Mouse (Mus musculus) myocyte (in vitro differentiated cells): ENCODE results near the gene Palmd. TPM values are rescaled to one million over a fixed set of nuclear protein-coding genes. Genes with fewer than 3 reads are reported as not detected.

Experiments used
- H3K27me3 ChIP-seq: one replicate; pipeline ENCODE4 v1.6.1; 2011; ENCODE audit not compliant: control insufficient read depth, insufficient read depth, insufficient read length
- H3K36me3 ChIP-seq: one replicate; pipeline ENCODE4 v1.6.1; 2011; ENCODE audit not compliant: control insufficient read depth, insufficient read depth
- H3K4me2 ChIP-seq: one replicate; pipeline ENCODE4 v1.6.1; 2011; ENCODE audit warnings: low read depth, control low read depth
- H3K4me3 ChIP-seq: one replicate; pipeline ENCODE4 v1.5.1; 2011; ENCODE audit warnings: mild to moderate bottlenecking, control low read depth, moderate library complexity
- H3K79me2 ChIP-seq: one replicate; pipeline ENCODE4 v1.6.1; 2011; ENCODE audit not compliant: control insufficient read depth, insufficient read depth
- H3ac ChIP-seq: one replicate; pipeline ENCODE4 v1.6.1; 2011; ENCODE audit not compliant: control insufficient read depth, insufficient read length
- CEBPB ChIP-seq: IDR thresholded peaks from 2 replicates; pipeline ENCODE4 v1.6.1; 2011; ENCODE audit warnings: mild to moderate bottlenecking, moderate library complexity; ENCODE audit not compliant: poor library complexity, insufficient read depth, severe bottlenecking
- E2F4 ChIP-seq: IDR thresholded peaks from one replicate; pipeline ENCODE4 v1.6.1; 2011; ENCODE audit warnings: mild to moderate bottlenecking, control low read depth, moderate library complexity; ENCODE audit not compliant: insufficient read depth
- MAX ChIP-seq: IDR thresholded peaks from one replicate; pipeline ENCODE4 v1.6.1; 2011; ENCODE audit warnings: low read depth, mild to moderate bottlenecking, control low read depth
- MYOD1 ChIP-seq, 3 experiments: IDR thresholded peaks; one replicate each; pipeline ENCODE4 v1.6.1; 2011; ENCODE audit warnings: control low read depth in 2 of 3, low read depth in 2 of 3, mild to moderate bottlenecking in 2 of 3, moderate library complexity in 1 of 3; ENCODE audit not compliant: insufficient read length in 2 of 3, control insufficient read depth in 1 of 3
- MYOG ChIP-seq, 3 experiments: IDR thresholded peaks; one replicate each; pipeline ENCODE4 v1.6.1; 2011; ENCODE audit warnings: control low read depth in 2 of 3, low read depth in 2 of 3, mild to moderate bottlenecking in 2 of 3; ENCODE audit not compliant: insufficient read length in 2 of 3, control insufficient read depth in 1 of 3, insufficient read depth in 1 of 3
- POLR2A ChIP-seq: IDR thresholded peaks from one replicate; pipeline ENCODE4 v1.6.1; 2011; ENCODE audit warnings: low read depth, mild to moderate bottlenecking, control low read depth, moderate library complexity; ENCODE audit not compliant: insufficient read length
- POLR2AphosphoS2 ChIP-seq: IDR thresholded peaks from one replicate; pipeline ENCODE4 v1.6.1; 2011; ENCODE audit warnings: low read depth, control low read depth; ENCODE audit not compliant: insufficient read length
- REST ChIP-seq: IDR thresholded peaks from one replicate; pipeline ENCODE4 v1.6.1; 2011; ENCODE audit warnings: mild to moderate bottlenecking, control low read depth, moderate library complexity; ENCODE audit not compliant: insufficient read depth, insufficient read length
- SRF ChIP-seq: IDR thresholded peaks from one replicate; pipeline ENCODE4 v1.6.1; 2011; ENCODE audit warnings: low read depth; ENCODE audit not compliant: control insufficient read depth, insufficient read length
- TCF12 ChIP-seq: IDR thresholded peaks from one replicate; pipeline ENCODE4 v1.6.1; 2011; ENCODE audit warnings: mild to moderate bottlenecking, control low read depth; ENCODE audit not compliant: poor library complexity, insufficient read depth, severe bottlenecking
- TCF3 ChIP-seq: IDR thresholded peaks from one replicate; pipeline ENCODE4 v1.6.1; 2011; ENCODE audit warnings: low read depth, control low read depth; ENCODE audit not compliant: insufficient read length
- USF1 ChIP-seq: IDR thresholded peaks from one replicate; pipeline ENCODE4 v1.6.1; 2011; ENCODE audit warnings: low read depth, mild to moderate bottlenecking, control low read depth, moderate library complexity
- polyA plus RNA-seq: library from polyadenylated mRNA; unstranded; fragments of >200 nt; fragmentation: generic; extraction: Trizol; gene quantifications from one replicate; pipeline ENCODE4 v1.2.1, GENCODE M21; 2012; ENCODE audit warnings: missing spikeins

Gene Palmd
- polyA plus RNA-seq, 1 experiment, result 0.36 TPM

GRCm38 (mm10) chr3:116966800-116967199 is 2.0 kb downstream of the Palmd start:
- H3ac ChIP-seq, result no peak overlapping the region
- no peaks in the 10 kb centered on the region for H3K36me3 ChIP-seq
- no peaks in the 10 kb centered on the region for H3K79me2 ChIP-seq
- no peaks in the 10 kb centered on the region for H3K27me3 ChIP-seq
- no peak for TF ChIP-seq USF1
- TF ChIP-seq TCF3, result no peak
- TF ChIP-seq POLR2A, result no peak
- TF ChIP-seq MYOG (IDR thresholded peaks at IDR 0.05; ENCODE audit: control insufficient read depth in 1 of 3, insufficient read depth in 1 of 3, insufficient read length in 2 of 3, low read depth in 2 of 3), result peak in 2 of 3 experiments; percentile 66 to 90
- peak; percentile 69 for TF ChIP-seq CEBPB
- TF ChIP-seq MYOD1 (IDR thresholded peaks at IDR 0.05; ENCODE audit: control insufficient read depth in 1 of 3, insufficient read length in 2 of 3, low read depth in 2 of 3), result peak; percentile 46 to 84 (median 48)
- TF ChIP-seq SRF, result no peak
- TF ChIP-seq TCF12, result peak; percentile 62
- no peak for TF ChIP-seq MAX
- no peak for TF ChIP-seq E2F4
- no peak for TF ChIP-seq REST
- H3K4me2 ChIP-seq, result peak overlapping the region; percentile 57
- no peak overlapping the region for H3K4me3 ChIP-seq

- no peak overlapping the region for H3ac ChIP-seq
- no peaks in the 10 kb centered on the region for H3K27me3 ChIP-seq
- no peaks in the 10 kb centered on the region for H3K79me2 ChIP-seq
- peak overlapping the region; percentile 57 for H3K4me2 ChIP-seq
- TF ChIP-seq E2F4, result no peak
- no peaks in the 10 kb centered on the region for H3K36me3 ChIP-seq
- no peak overlapping the region for H3K4me3 ChIP-seq
Measured at GRCm38 (mm10) chr3:116966225-116966624, 2.6 kb downstream of the Palmd start.

DNA sequence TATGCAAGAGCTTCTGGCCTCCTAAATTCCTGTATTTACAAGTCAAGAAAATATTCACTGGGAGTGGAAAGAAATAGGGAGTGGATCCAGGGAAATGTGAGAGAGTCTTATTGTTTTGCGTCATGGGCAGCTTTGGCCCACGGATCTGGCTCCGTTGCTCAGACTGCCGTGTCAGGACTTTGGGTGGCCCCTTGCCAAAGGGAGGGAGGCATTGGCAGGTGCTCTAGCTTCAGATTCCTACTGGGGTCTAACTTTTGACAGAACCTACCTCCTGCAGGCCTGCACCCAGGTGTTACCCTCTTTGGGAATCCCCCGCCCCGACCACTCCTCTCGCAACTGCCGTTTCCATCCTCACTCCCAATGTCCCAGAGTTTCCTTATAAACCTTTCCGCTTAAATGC is 4.4 kb downstream of the Palmd start:
- no peak overlapping the region for H3ac ChIP-seq
- H3K4me3 ChIP-seq, result no peak overlapping the region
- no peak overlapping the region for H3K4me2 ChIP-seq
- H3K27me3 ChIP-seq, result no peaks in the 10 kb centered on the region
- no peaks in the 10 kb centered on the region for H3K79me2 ChIP-seq
- no peaks in the 10 kb centered on the region for H3K36me3 ChIP-seq
- no peak for TF ChIP-seq POLR2AphosphoS2

DNA sequence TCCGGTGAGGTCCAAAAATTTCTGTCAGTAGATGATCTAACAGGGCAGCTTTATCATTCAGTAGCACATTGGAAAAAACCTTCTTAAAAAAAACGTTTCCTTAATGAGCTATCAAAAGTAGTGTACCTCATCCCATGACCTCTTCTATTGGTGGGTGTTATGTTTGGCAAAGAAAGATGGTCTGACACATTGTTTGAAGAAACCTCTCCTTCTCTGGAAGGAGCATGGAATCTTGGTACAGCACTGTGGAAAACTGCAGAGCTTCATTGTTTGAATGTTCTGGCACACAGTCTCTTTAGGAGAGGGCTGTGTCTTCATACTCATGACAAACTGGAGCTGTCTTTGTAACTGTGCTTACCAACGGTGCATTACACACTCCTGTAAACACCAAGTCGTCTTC is 5.6 kb downstream of the Palmd start:
- no peak overlapping the region for H3K4me3 ChIP-seq
- no peak overlapping the region for H3K4me2 ChIP-seq
- H3K79me2 ChIP-seq, result no peaks in the 10 kb centered on the region
- TF ChIP-seq E2F4, result no peak
- TF ChIP-seq REST, result no peak
- no peak for TF ChIP-seq MYOG (IDR thresholded peaks at IDR 0.05; ENCODE audit: control insufficient read depth in 1 of 3, insufficient read depth in 1 of 3, insufficient read length in 2 of 3, low read depth in 2 of 3)
- TF ChIP-seq POLR2AphosphoS2, result no peak
- no peaks in the 10 kb centered on the region for H3K36me3 ChIP-seq
- no peak overlapping the region for H3ac ChIP-seq
- H3K27me3 ChIP-seq, result no peaks in the 10 kb centered on the region

- no peak for TF ChIP-seq SRF
- no peak for TF ChIP-seq TCF3
- no peak for TF ChIP-seq MAX
- no peak for TF ChIP-seq E2F4
- no peak for TF ChIP-seq POLR2A
- no peak for TF ChIP-seq MYOD1 (IDR thresholded peaks at IDR 0.05; ENCODE audit: control insufficient read depth in 1 of 3, insufficient read length in 2 of 3, low read depth in 2 of 3)
- no peak for TF ChIP-seq CEBPB
- no peak for TF ChIP-seq MYOG (IDR thresholded peaks at IDR 0.05; ENCODE audit: control insufficient read depth in 1 of 3, insufficient read depth in 1 of 3, insufficient read length in 2 of 3, low read depth in 2 of 3)
- TF ChIP-seq USF1, result no peak
- no peak for TF ChIP-seq POLR2AphosphoS2
- no peak for TF ChIP-seq TCF12
- no peak for TF ChIP-seq REST
- Histone ChIP-seq H3K27me3 (no peaks in the 10 kb centered on the region), H3K36me3 (no peaks in the 10 kb centered on the region), H3K4me3 (no peak overlapping the region), H3ac (no peak overlapping the region), H3K4me2 (no peak overlapping the region), H3K79me2 (no peaks in the 10 kb centered on the region)
Measured at GRCm38 (mm10) chr3:116961354-116962142, 7.2 kb downstream of the Palmd start.
